Mouse (Mus musculus) retina, postnatal 7 days (tissue): ENCODE measurements at regions not wholly inside any gene's neighbourhood (a gene's known extent, or its start where the extent isn't known, plus 50 kb on each side); places are given as distances from the start of the nearest gene placed in this dataset.

Source experiments
- DNase-seq: peaks from one replicate; pipeline ENCODE4 v3.0.0-alpha.2; 2012; ENCODE audit warnings: low read depth, low spot score

GRCm38 (mm10) chr11:28660377-28660776 lies 76.3 kb upstream of the Ccdc85a start:
- no peak for DNase-seq

DNA sequence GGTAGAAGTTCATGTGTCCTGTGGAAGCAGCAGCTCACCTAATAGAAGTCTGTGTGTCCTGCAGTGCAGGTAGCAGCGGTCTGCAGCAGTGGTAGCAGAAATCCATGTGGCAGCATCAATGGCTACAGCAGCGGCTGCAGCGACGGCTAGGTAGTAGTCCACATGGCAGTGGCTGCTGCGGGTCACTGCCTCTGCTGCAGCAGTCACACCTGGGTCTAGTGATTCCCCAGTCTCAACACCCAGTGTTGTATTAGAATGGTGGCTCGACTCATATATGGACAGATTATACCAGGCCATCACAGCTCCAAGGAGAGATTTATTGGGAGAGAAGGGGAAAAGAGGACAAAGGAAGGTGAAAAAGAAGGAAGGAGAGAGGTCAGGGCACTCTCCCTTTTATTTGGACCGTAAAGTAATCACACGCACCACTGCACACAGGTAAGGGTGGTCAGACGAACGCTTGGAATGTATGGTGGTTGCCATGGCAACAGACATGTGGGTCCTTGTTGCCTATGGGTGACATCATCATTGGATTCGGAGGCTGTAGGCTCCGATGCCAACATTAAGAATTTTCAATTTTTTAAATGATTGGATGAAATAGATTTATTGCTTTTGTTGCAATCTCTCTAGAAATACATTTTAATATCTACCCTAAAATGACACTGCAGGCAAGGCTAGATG lies 71.2 kb upstream of the Ccdc85a start:
- no peak for DNase-seq

DNA sequence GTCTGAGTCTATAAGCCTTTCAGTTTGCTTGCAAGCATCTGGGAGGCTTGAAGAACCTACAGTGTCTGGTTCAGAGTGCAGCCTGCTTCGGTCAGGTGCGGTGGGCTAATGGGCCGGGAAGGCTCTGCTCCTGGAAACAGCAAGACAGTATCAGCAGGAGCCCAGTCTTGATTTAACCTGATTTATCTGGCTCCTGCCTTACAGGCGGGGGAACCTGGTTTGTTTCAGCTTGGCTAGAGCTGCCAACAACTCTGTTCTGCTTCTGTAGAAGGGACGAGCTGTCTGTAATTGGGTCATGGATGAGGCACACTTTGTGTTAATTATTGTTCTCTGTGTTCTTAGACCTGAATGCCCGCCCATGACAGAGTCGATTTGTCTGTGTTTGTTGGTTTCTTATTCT lies 65.3 kb upstream of the Ccdc85a start:
- no peak for DNase-seq

DNA sequence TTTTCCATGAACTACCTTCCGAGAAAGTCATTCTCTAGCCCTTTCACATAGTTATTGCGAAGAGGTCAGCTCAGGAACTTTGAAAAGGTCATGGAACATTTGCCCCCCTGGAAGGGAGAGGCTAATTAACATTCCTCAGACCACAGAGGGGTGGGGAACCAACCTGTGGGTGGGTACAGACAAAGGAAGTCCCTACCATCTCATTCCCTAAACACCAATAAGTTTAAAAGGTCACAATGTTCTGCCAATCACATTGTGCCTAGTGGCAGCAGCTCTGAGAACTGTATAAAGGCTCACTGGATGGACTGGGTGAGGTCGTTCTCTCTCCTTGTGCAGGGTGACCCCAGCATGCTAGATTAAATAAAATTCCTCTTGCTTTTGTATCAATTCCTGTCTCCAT lies 64.8 kb upstream of the Ccdc85a start:
- DNase-seq: no peak

- no peak for DNase-seq
These were observed 55.0 kb upstream of the Ccdc85a start for GRCm38 (mm10) chr11:28639081-28639480.

DNA sequence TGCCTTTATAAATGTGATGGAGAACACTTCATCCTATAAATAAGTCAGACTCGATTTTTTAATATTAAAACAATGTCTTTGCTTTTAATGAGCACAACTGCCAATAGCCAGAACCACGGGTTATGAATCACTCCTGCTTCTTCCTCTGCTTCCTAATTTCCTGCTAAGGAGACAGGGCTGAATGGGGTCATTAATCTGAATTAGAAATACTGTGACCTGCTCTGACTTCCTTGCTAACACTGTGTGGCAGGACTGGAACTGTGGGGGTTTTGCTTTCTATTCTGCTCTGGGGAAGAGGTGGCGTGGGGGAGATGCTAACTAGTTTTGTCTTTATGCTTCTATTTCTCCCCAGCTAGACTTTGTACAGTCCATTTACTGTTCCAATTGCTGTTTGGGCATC lies 52.6 kb upstream of the Ccdc85a start:
- no peak for DNase-seq
